Mouse (Mus musculus) cerebellum, adult 18-20 months (tissue): ENCODE results near the gene Micu2.
"Not testable (repeated sequence)": the region's sequence is repeated elsewhere in the genome, so short reads cannot be mapped to it uniquely, and the experiment has no call there.

Source experiments
- DNase-seq, 2 experiments: peaks; one replicate each; pipeline ENCODE4 v3.0.0; 2021

Micu2 gene

DNA sequence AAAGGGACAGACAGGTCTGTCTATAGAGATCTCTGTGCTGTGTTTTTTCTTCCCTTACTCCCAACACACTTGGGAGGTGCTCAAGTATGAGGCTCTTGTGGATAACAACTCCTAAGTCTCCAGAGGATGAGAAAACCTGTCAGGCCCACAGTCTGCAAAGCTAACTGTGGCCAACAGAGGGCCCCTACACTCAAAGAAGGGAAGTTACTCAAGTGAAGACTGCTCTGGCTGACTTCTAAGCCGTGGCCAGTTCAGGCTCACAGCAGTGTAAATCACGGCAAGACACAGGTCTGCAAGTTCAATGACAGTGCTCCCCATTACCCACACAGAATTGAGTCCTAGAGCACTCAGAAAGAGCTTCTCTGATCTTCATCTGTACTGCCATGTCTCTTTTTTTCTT is 48.0 kb downstream of the Micu2 start:
- DNase-seq: peak in 1 of 2 experiments; percentile 12

DNA sequence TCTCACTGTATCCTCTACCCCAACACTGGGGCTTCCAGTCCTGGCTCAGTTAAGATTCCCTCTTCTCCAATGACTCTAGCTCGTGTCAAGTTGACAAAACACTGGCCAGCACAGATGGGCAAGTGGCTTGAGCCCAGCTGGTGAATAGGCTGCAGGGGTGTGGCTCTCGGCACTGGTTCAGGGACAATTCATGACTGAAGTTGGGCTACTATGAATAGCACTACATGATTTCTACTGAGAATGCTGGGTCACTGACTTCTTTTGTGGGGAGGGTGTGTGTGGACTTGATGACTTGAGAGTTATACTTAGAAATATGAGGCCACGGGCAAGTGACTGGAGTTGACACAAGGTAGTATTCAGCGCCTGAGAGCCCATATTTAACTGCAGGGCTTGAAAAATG is 53.2 kb downstream of the Micu2 start:
- no peak for DNase-seq

- DNase-seq: no peak
These were observed 61.8 kb downstream of the Micu2 start for GRCm38 (mm10) chr14:57937297-57937696.

DNA sequence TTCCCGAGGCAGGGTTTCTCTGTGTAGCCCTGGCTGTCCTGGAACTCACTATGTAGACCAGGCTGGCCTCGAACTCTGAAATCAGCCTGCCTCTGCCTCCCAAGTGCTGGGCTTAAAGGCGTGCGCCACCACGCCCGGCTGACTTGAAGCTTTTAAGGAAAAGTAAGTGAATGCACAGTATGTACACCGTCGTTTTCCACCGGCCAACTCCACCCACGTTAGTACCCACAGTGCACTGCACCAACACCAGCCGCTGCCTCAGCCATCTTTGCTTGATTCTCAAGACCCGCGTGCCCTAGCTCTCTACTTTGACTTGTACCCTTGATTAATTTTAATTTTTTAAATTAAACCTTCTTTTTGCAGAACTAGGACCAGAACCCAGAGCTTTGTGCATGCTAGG is 64.4 kb downstream of the Micu2 start:
- no peak for DNase-seq

- DNase-seq: no peak
These were observed 65.5 kb downstream of the Micu2 start for GRCm38 (mm10) chr14:57933608-57934007.

- DNase-seq: no peak
These were observed 66.1 kb downstream of the Micu2 start for GRCm38 (mm10) chr14:57932881-57933443.

DNA sequence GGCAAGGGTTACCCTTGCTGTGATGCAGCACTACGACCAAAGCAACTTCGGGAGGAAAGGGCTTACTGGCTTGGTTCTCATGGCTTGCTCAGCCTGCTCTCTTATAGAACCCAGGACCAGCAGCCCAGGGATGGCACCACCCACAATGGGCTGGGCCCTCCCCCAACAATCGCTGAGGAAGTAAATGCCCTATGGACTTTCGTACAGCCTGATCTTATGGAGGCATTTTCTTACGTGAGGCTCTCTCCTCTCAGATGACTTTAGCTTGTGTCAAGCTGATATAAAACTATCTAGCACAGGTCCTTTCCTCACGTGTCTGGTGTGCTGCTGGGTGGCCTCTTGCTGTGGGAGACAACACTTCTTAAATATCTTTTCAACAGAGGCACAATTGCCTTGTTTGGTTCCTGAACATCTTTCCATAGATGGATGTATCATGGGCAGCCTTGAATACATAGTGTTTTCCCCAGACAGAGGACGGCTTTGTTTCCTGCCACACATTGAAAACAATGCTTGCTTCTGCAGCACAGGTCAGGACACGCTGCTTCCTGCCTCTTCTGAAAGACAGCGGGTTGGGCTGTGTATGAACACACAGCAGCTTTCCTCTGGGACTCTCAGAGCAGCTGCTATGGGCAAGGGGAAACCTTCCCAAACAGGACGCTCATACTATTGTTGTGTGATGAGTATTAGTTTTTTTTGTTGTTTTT is 77.5 kb downstream of the Micu2 start:
- DNase-seq: peak; percentile 9 to 17

DNA sequence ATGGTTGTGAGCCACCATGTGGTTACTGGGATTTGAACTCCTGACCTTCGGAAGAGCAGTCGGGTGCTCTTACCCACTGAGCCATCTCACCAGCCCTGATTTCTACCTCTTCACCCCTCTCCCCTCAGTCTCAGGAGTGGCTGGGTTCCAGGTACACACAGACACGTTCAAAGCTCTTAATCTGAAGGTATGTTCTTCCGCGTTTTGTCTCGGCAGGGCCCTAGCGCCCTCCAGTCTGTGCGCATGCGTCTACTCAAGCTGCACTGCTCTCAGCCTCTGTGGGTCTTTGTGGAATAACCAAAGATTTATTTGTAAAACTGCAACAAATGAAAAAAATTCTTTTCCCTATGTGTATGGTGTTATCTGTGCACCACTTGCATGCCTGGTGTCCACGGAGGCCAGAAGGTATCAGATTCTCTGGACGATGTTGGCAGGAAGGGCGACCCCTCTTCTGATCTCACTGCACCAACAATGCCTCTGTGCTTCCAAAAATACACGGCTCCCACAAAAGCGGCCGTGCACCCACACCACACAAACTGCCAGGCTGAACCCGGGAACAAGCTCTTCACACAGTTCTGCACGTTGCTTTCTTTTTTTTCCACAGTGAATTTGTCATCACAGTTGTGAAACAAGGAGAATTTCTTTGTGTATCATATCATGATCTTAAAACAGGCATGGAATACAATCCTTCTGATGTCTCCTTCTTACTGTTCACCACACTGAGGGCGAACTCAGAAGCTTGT is 78.3 kb downstream of the Micu2 start:
- peak; percentile 44 to 45 for DNase-seq

DNA sequence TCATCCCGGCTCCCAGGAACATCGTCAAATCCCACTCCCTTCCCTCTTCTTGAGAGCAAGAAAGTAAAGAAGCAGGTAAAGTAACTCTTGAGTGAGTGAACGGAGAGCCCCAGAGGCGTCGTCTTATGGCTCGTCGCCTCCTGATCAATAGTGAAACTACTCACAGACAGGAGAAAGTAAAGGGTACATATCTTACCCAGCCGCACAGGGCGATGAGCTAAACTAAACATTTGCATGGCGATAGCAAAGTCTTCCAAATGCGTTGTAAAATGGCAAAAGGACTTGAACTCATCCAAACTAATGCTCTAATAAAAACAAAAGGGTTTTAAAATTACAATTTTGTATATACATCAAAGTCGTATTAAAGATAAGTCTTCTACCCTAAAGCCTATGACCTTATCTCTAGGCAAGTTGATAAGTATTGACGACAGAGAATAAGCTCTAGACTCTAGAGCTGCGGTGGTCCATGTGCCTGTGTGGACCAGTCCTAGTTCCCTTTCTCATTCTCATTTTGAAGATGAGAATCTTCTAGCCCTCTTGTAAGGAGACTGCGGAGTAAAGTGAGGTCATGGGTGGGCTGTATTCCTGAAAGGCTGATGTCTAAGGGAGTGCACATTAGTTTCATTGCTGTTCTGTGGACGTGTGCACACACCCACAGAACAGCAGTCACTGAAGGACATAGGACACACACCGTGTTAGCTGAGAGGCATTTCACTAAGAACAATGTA is 79.8 kb downstream of the Micu2 start:
- no peak for DNase-seq

DNA sequence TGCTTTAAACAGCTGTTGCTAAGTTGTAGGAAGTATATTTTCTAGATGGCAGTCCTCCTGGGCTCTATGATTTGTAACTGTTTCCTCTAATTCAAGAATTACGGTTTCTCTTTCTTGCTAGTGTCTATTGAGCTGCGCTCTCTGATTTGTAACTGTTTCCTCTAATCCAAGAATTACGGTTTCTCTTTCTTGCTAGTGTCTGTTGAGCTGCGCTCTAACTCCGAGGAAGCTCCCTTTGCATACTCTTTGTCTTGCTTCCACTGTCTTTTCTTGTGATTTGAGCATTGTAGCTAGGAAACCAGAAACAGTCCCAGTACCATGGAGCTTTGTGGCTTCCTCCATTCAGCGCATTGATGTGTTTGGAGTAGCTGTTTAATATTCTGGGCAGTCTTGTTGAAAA is 83.7 kb downstream of the Micu2 start:
- DNase-seq: no peak

DNA sequence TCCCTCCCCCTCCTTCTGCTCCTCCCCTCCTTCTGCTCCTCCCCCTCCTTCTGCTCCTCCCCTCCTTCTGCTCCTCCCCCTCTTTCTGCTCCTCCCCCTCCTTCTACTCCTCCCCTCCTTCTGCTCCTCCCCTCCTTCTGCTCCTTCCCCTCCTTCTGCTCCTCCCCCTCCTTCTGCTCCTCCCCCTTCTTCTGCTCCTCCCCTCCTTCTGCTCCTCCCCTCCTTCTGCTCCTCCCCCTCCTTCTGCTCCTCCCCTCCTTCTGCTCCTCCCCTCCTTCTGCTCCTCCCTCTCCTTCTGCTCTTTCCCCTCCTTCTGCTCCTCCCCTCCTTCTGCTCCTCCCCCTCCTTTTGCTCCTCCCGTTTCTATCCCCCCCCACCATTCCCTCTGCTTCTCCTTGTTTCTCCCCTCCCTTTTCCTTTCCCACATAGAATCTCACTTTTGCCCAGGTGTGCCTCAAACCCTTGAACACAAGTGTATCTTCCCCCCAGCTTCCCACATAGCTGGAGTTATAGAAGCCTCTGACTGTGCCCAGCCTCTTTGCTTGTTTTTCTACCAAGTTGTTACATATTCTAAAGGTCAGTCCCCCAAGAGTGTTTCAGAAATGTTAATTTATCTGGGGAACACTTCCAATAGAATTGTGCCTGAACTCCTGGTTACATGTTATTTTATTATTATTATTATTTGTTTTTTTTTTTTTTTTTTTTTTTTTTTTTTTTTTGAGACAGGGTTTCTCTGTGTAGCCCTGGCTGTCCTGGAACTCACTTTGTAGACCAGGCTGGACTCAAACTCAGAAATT is 86.7 kb downstream of the Micu2 start:
- not testable (repeated sequence) for DNase-seq

GRCm38 (mm10) chr14:57911787-57912186 is 87.3 kb downstream of the Micu2 start:
- DNase-seq: not testable (repeated sequence)

DNA sequence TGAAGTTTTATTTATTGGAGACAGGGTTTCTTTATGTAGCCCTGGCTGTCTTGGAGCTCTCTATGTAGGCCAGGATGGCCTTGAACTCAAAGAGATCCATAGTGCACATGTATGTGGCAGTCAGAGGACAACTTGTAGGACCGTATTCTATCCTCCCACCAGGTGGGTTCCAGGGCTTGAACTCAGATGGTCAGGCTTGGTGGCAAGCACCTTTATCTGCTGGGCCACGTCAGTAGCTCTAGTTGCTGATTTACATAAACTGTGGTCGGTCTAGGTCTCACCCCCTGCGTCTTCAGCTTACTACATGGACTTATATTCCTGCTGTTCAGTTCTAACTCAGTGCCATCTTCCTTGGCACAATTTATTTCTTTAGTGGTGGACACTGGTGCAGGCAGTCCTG is 87.7 kb downstream of the Micu2 start:
- DNase-seq: no peak

- DNase-seq: peak; percentile 84 to 88
These were observed 88.5 kb downstream of the Micu2 start for GRCm38 (mm10) chr14:57910501-57911068.

DNA sequence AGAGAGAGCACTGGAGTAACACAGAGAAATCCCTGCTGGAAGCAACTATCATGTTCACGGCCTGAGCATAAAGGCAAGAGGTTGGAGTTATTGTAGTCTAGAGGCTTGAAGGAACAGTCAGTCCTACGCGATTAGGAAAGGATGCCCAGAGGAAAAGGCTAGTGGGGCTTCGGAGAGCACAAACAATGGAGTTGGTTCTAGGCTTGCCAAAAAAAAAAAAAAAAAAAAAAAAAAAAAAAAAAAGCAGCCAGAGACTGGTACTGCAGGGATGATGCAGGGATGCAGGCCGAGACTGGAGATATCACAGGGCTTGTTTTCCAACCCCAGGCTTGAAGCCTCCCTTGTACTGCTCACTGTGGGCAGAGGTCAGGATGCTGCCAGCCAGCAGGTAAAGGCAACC is 89.8 kb downstream of the Micu2 start:
- DNase-seq: no peak

- DNase-seq: no peak
These were observed 90.6 kb downstream of the Micu2 start for GRCm38 (mm10) chr14:57908431-57908830.

DNA sequence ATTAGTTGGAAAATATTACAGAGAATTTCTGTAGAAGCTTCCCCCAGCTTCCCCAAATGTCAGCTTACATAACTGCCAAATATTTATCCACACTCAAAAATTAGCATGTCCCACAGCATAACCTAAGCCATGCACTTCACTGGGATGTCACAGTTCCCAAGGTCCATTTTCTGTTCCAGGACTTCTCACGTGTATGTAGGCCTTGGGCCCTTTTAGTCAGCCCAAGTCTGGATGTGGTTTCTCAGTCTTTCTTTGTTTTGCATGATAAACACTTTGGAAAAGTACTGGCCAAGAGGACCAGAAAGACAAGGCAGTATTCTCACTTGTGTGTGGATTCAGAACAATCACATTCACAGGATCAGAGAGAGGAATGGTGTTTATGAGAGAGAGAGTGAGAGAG is 97.1 kb downstream of the Micu2 start:
- DNase-seq: no peak

GRCm38 (mm10) chr14:57896882-57897281 is 102.2 kb downstream of the Micu2 start:
- DNase-seq: no peak

DNA sequence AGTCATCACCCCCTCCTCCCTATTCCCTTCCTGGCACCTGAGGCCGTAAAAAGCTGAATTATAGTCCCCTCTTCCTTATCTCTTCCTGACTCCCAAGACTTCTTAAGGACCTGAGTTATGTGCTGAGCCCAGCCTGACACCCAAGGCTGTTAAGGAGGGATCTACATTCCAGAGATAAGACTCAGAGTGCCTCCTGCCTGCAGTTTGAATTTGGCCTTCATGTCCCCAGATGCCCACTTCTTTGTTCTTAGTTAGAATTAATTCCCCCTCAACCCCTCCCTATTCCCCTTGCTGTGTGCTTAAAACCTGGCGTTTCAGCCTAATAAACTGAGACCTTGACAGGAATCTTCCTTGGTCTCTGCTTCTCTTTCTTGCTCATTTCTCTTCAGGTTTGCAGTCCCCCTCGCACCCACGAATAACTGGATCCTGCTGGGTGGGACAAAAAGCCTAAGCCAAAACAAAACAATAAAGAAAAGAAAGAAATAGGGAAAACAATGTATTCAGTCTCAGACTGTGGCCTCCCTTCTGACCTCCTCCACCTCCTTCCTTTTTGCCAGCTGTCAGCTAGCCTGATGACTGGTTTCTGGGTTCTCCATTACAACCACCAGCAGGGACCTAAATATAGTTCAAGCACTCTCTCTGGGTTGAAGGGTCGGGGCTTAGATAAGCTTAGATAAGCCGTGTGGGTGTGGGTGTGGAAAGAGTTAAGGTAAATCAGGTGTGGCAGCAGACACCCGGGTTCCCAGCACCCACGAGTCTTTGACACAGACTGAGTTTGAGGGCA is 102.8 kb downstream of the Micu2 start:
- DNase-seq: not testable (repeated sequence)

- DNase-seq: no peak
These were observed 104.7 kb downstream of the Micu2 start for GRCm38 (mm10) chr14:57894346-57894745.

GRCm38 (mm10) chr14:57892961-57893360 is 106.1 kb downstream of the Micu2 start:
- DNase-seq: no peak
